ENCODE assay signal across 15 mouse cellular contexts in the genomic region with DNA sequence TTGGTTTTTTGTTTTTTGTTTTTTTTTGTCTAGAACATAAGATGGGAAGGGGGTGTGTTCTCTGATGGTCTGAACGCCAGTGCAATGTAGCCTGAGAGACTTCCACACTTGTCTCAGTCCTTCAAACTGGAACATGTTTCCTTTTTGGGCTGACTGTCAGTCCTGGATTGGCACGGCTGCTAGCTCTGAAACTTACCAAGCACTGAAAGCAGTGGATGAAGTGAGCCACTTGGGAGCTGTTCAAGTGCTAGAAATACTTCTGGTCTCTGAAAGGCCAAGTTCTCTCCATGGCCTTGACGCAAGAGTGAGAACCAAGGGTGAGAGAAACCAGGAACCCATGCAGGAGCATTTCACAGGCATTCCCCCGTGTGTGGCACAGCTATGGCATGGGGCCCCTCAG. TPM values are rescaled to one million over a fixed set of nuclear protein-coding genes. Genes with fewer than 3 reads are reported as not detected.
DNase-seq lines count a peak whose midpoint lies in the region.
"Had no signal": no experiment of that assay in that cellular context is flagged by ENCODE, and none has a peak within 500 bp of the region (broad histone marks: within the 10 kb centered on the region; RNA-seq: fewer than 3 reads in every experiment).

No protein-coding gene starts in this region.

- intact Hi-C loops in heart, postnatal 10 days (cut with DNase I), result no loop called here

- no peaks in the 10 kb centered on the region for H3K9me3 ChIP-seq in heart, embryonic 10.5 days
- H3K9me3 ChIP-seq in forebrain, embryonic 10.5 days, result no peaks in the 10 kb centered on the region
- H3K9me3 ChIP-seq: liver, embryonic 15.5 days had no signal

- WGBS in heart, embryonic 10.5 days, result 64% methylated on average over 4 of the region's 4 CpGs
- 92% methylated on average over 4 of the region's 4 CpGs for WGBS in forebrain, embryonic 10.5 days

- H3K36me3 ChIP-seq in heart, embryonic 10.5 days, result 0 out of 2 replicates have a peak, but pooled peaks cover 7% of the 10 kb centered on the region
- H3K36me3 ChIP-seq in forebrain, embryonic 10.5 days (replicated peaks), result no peaks in the 10 kb centered on the region
- H3K36me3 ChIP-seq: liver, embryonic 15.5 days had no signal

- no peak overlapping the region for H3K4me3 ChIP-seq in heart, embryonic 10.5 days
- H3K4me3 ChIP-seq in forebrain, embryonic 10.5 days, result no peak overlapping the region
- H3K4me3 ChIP-seq: liver, embryonic 15.5 days had no signal

- H3K27me3 ChIP-seq in heart, embryonic 10.5 days (ENCODE audit: insufficient read depth, poor library complexity, severe bottlenecking), result no peaks in the 10 kb centered on the region
- H3K27me3 ChIP-seq in forebrain, embryonic 10.5 days (ENCODE audit: poor library complexity, severe bottlenecking), result no peaks in the 10 kb centered on the region
- H3K27me3 ChIP-seq: liver, embryonic 15.5 days had no signal

- no peak overlapping the region for H3K27ac ChIP-seq in heart, embryonic 10.5 days
- no peak overlapping the region for H3K27ac ChIP-seq in forebrain, embryonic 10.5 days
- H3K27ac ChIP-seq: liver, embryonic 15.5 days had no signal

- peak; percentile 9 for DNase-seq in adrenal gland, postnatal 14 days
- DNase-seq in adrenal gland, postnatal 36 days, result no peak
- peak; percentile 52 for DNase-seq in heart, adult 8-10 months (ENCODE audit: low spot score)
- DNase-seq in heart, embryonic 10.5 days (ENCODE audit: low spot score), result no peak
- DNase-seq in heart, postnatal 10 days, result peak; percentile 58 to 68
- peak; percentile 28 to 49 for DNase-seq in lung, postnatal 4 days
- no peak for DNase-seq in right cerebral cortex, postnatal 36 days (ENCODE audit: low spot score in 2 of 2)
- no peak for DNase-seq in forebrain, embryonic 10.5 days (ENCODE audit: extremely low spot score, low spot score)
- DNase-seq: adrenal gland, adult 8-10 months; cerebellum, adult 11 months; cerebellum, postnatal 10 days; kidney, adult 18-20 months; kidney, postnatal 10 days; thymus, postnatal 14 days had no signal

- peaks cover 23% of the 10 kb centered on the region for H3K4me1 ChIP-seq in heart, embryonic 10.5 days
- peaks cover 5% of the 10 kb centered on the region for H3K4me1 ChIP-seq in forebrain, embryonic 10.5 days

RNA-seq across cellular contexts. Expression of a gene that starts 29.1 kb away (rescaled TPM):
- total RNA-seq in adrenal gland, postnatal 14 days (2021), result 10.1 and 13.6 TPM in 2 replicates
- total RNA-seq in adrenal gland, postnatal 36 days (2021), result 10 to 100 TPM in 1 of 2 experiments, 1 to 10 TPM in 1; 8.4 to 11.1 TPM
- total RNA-seq in heart, adult 8-10 months (2022), result 100 to 1,000 TPM; 200 to 214 (median 203) TPM
- polyA plus RNA-seq in heart, embryonic 10.5 days (2016; fragmentation: Nextera tagmentation; extraction: Ambion mirVana), result 21.0 and 24.1 TPM in 2 replicates
- 100 to 1,000 TPM; 123 to 153 TPM for total RNA-seq in heart, postnatal 10 days (2021)
- polyA plus RNA-seq in forebrain, embryonic 10.5 days (2016; fragmentation: Nextera tagmentation; extraction: Ambion mirVana), result 13.4 and 15.1 TPM in 2 replicates

Comparison
In these comparisons a context has a peak if more than half of its experiments do, and no peak if none do; other contexts are left out.
1. DNase-seq: peak in adrenal gland, postnatal 14 days (single experiment), heart, adult 8-10 months (single experiment), heart, postnatal 10 days (2 of 2) and lung, postnatal 4 days (2 of 2); none in adrenal gland, postnatal 36 days (0 of 2), heart, embryonic 10.5 days (single experiment), right cerebral cortex, postnatal 36 days (0 of 2) and forebrain, embryonic 10.5 days (single experiment).